Mouse (Mus musculus): ENCODE measurements around the gene Vgf. TPM values are rescaled to one million over a fixed set of nuclear protein-coding genes. Genes with fewer than 3 reads are reported as not detected.
A peak's percentile ranks its signal among the peaks of the same experiment; 100 is the strongest.

Gene Vgf
- polyA plus RNA-seq, 1 experiment from 2014 or later, result 0.13 TPM

- H3K4me2 ChIP-seq, result no peak overlapping the region
- 23% methylated on average over 6 of the region's 6 CpGs for WGBS
- H3K4me3 ChIP-seq, result no peak overlapping the region
- peak overlapping the region; percentile 65 for H3K27ac ChIP-seq
- no peak for ATAC-seq (ENCODE audit: insufficient number of reproducible peaks, insufficient read depth, low FRiP score, low TSS enrichment, low read depth)
- no peaks in the 10 kb centered on the region for H3K27me3 ChIP-seq
- H3K9ac ChIP-seq, result no peak overlapping the region
- H3K9me3 ChIP-seq, result no peaks in the 10 kb centered on the region
- H3K36me3 ChIP-seq, result no peaks in the 10 kb centered on the region
- peaks cover 27% of the 10 kb centered on the region for H3K4me1 ChIP-seq
Observed at GRCm38 (mm10) chr5:137074191-137074651, 48.0 kb downstream of the Vgf start.

GRCm38 (mm10) chr5:137075726-137076125, 49.5 kb downstream of the Vgf start:
- Histone ChIP-seq H3K4me2 (no peak overlapping the region), H3K27me3 (no peaks in the 10 kb centered on the region), H3K27ac (no peak overlapping the region), H3K4me1 (peaks cover 27% of the 10 kb centered on the region), H3K4me3 (no peak overlapping the region), H3K9ac (no peak overlapping the region), H3K9me3 (no peaks in the 10 kb centered on the region), H3K36me3 (no peaks in the 10 kb centered on the region)
- WGBS, result 65% methylated on average over 6 of the region's 6 CpGs
- ATAC-seq (ENCODE audit: insufficient number of reproducible peaks, insufficient read depth, low FRiP score, low TSS enrichment, low read depth), result no peak

- H3K27me3 ChIP-seq, result no peaks in the 10 kb centered on the region
- H3K4me2 ChIP-seq, result no peak overlapping the region
- 41% methylated on average over 12 of the region's 12 CpGs for WGBS
- H3K27ac ChIP-seq, result no peak overlapping the region
- no peaks in the 10 kb centered on the region for H3K36me3 ChIP-seq
- peaks cover 27% of the 10 kb centered on the region for H3K4me1 ChIP-seq
- H3K9ac ChIP-seq, result no peak overlapping the region
- H3K9me3 ChIP-seq, result no peaks in the 10 kb centered on the region
- no peak overlapping the region for H3K4me3 ChIP-seq
- ATAC-seq (ENCODE audit: insufficient number of reproducible peaks, insufficient read depth, low FRiP score, low TSS enrichment, low read depth), result no peak
Observed at GRCm38 (mm10) chr5:137076191-137076930, 50.2 kb downstream of the Vgf start.

GRCm38 (mm10) chr5:137077187-137077586, 51.0 kb downstream of the Vgf start:
- no peaks in the 10 kb centered on the region for H3K27me3 ChIP-seq
- no peaks in the 10 kb centered on the region for H3K9me3 ChIP-seq
- WGBS, result 86% methylated on average over 7 of the region's 7 CpGs
- peaks cover 21% of the 10 kb centered on the region for H3K4me1 ChIP-seq
- no peak overlapping the region for H3K9ac ChIP-seq
- no peak overlapping the region for H3K4me2 ChIP-seq
- no peak for ATAC-seq (ENCODE audit: insufficient number of reproducible peaks, insufficient read depth, low FRiP score, low TSS enrichment, low read depth)
- no peak overlapping the region for H3K27ac ChIP-seq
- H3K4me3 ChIP-seq, result no peak overlapping the region
- no peaks in the 10 kb centered on the region for H3K36me3 ChIP-seq

GRCm38 (mm10) chr5:137078041-137078440, 51.8 kb downstream of the Vgf start:
- Histone ChIP-seq H3K9ac (no peak overlapping the region), H3K4me1 (peaks cover 14% of the 10 kb centered on the region), H3K27ac (no peak overlapping the region), H3K9me3 (no peaks in the 10 kb centered on the region), H3K4me2 (no peak overlapping the region), H3K4me3 (no peak overlapping the region), H3K36me3 (no peaks in the 10 kb centered on the region), H3K27me3 (no peaks in the 10 kb centered on the region)
- 83% methylated on average over 14 of the region's 14 CpGs for WGBS
- ATAC-seq (ENCODE audit: insufficient number of reproducible peaks, insufficient read depth, low FRiP score, low TSS enrichment, low read depth), result no peak

- no peaks in the 10 kb centered on the region for H3K27me3 ChIP-seq
- no peak overlapping the region for H3K9ac ChIP-seq
- no peak for ATAC-seq (ENCODE audit: insufficient number of reproducible peaks, insufficient read depth, low FRiP score, low TSS enrichment, low read depth)
- no peak overlapping the region for H3K27ac ChIP-seq
- no peak overlapping the region for H3K4me2 ChIP-seq
- H3K36me3 ChIP-seq, result no peaks in the 10 kb centered on the region
- H3K4me1 ChIP-seq, result peaks cover 14% of the 10 kb centered on the region
- 26% methylated on average over 6 of the region's 6 CpGs for WGBS
- no peaks in the 10 kb centered on the region for H3K9me3 ChIP-seq
- no peak overlapping the region for H3K4me3 ChIP-seq
Observed at GRCm38 (mm10) chr5:137078616-137079015, 52.4 kb downstream of the Vgf start.

- no peak overlapping the region for H3K27ac ChIP-seq
- no peak overlapping the region for H3K9ac ChIP-seq
- peaks cover 5% of the 10 kb centered on the region for H3K4me1 ChIP-seq
- no peaks in the 10 kb centered on the region for H3K36me3 ChIP-seq
- no peaks in the 10 kb centered on the region for H3K9me3 ChIP-seq
- no peak overlapping the region for H3K4me3 ChIP-seq
- 50% methylated on average over 5 of the region's 5 CpGs for WGBS
- no peaks in the 10 kb centered on the region for H3K27me3 ChIP-seq
- H3K4me2 ChIP-seq, result no peak overlapping the region
- no peak for ATAC-seq (ENCODE audit: insufficient number of reproducible peaks, insufficient read depth, low FRiP score, low TSS enrichment, low read depth)
Observed at GRCm38 (mm10) chr5:137079849-137080248, 53.7 kb downstream of the Vgf start.

MicroRNA genes within 50 kb of the gene (microRNA counts, 519-probe panel; counts per million panel counts)
- microRNA mmu-miR-702, result 236 counts per million, percentile 44 among the panel's probes with 10 or more counts

Small RNA genes lying within 50 kb of the gene (microRNA-seq; reads per million reads assigned to microRNA genes)
- gene Mir702, result 28.3 reads per million, percentile 38 among the genes with 10 or more reads in this experiment

Other genes with a start within 250 kb of the Vgf start
- gene Col26a1, start 143.2 kb upstream of the Vgf start, polyA plus RNA-seq (2015; fragmentation: Nextera tagmentation; extraction: Ambion mirVana), result 273 and 319 TPM in 2 replicates
- gene Ift22, start 118.2 kb upstream of the Vgf start, polyA plus RNA-seq (2015; fragmentation: Nextera tagmentation; extraction: Ambion mirVana), result 67.4 and 70.2 TPM in 2 replicates
- 265 and 282 TPM in 2 replicates for gene Fis1, start 73.1 kb upstream of the Vgf start, polyA plus RNA-seq (2015; fragmentation: Nextera tagmentation; extraction: Ambion mirVana)
- 0.44 and 0.61 TPM in 2 replicates for gene Cldn15, start 59.8 kb upstream of the Vgf start, polyA plus RNA-seq (2015; fragmentation: Nextera tagmentation; extraction: Ambion mirVana)
- 49.0 and 62.4 TPM in 2 replicates for gene Plod3, start 39.4 kb upstream of the Vgf start, polyA plus RNA-seq (2015; fragmentation: Nextera tagmentation; extraction: Ambion mirVana)
- 117 and 124 TPM in 2 replicates for gene Znhit1, start 38.4 kb upstream of the Vgf start, polyA plus RNA-seq (2015; fragmentation: Nextera tagmentation; extraction: Ambion mirVana)
- gene Ap1s1, start 19.7 kb downstream of the Vgf start, polyA plus RNA-seq (2015; fragmentation: Nextera tagmentation; extraction: Ambion mirVana), result 187 TPM in 2 replicates
- 0.22 and 0.35 TPM in 2 replicates for gene Serpine1, start 45.9 kb downstream of the Vgf start, polyA plus RNA-seq (2015; fragmentation: Nextera tagmentation; extraction: Ambion mirVana)
- gene Trim56, start 89.8 kb downstream of the Vgf start, polyA plus RNA-seq (2015; fragmentation: Nextera tagmentation; extraction: Ambion mirVana), result 8.7 and 8.8 TPM in 2 replicates
- gene Muc3, start 122.9 kb downstream of the Vgf start, polyA plus RNA-seq (2015; fragmentation: Nextera tagmentation; extraction: Ambion mirVana), result 5.1 TPM in 1 of 2 replicates, not detected in the other
- not detected in 2 replicates for gene Muc3a, start 186.0 kb downstream of the Vgf start, polyA plus RNA-seq (2015; fragmentation: Nextera tagmentation; extraction: Ambion mirVana)